Mouse (Mus musculus): Measurements from ENCODE around the gene Casc1.

DNA sequence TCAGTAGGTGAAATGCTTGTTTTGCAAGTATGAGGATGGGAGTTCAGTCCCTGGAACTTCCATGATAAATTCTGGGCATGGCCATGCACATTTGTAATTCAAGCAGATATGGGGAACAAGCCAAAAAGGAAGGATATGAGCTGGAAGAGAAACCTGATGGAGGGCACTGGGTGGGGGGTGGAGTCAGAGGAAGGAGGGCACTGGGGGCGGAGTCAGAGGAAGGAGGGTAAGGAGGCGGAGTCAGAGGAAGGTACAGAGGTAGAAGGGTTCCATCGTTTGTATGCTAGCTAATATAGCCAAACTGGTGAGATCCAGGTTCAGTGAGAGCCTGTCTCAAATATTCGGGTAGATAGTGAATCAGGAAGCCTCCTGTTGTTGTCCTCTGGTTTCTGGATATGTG is 81.2 kb downstream of the Casc1 start:
- TF ChIP-seq POLR2A (IDR thresholded peaks at IDR 0.05; ENCODE audit: borderline replicate concordance, extremely low read depth, insufficient read depth, insufficient read length, poor library complexity, severe bottlenecking) (no peak), CTCF (IDR thresholded peaks at IDR 0.05; ENCODE audit: borderline replicate concordance, extremely low read depth, insufficient read depth, insufficient read length) (no peak)

All from brain, embryonic 14.5 days (tissue).